Mouse (Mus musculus): ENCODE data around the gene Tent5d.

Tent5d gene

DNA sequence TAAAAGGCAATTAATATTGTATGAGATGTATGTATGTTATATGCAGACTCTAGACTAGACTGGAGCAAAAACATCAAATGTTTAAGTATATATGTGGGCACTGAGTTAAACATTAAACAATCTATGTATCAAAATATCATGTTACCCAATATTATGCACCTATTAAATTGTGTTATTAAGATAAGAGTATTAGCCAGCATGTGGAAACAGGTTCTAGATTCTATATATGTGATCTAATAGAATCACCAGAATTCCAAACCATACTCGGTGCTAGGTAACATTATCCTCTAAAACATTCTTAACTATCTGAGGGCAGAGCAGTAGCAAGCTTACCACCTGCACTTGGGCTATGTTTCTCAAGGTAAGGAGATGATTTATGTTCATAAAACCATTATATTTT lies at the start of gene Tent5d:
Tent5d (plus strand) TSS at position 301 of the 400 bp plus-strand sequence.
- in situ Hi-C loops (cut with MboI; ENCODE audit: low sequenced_read_pairs) = no loop called here

DNA sequence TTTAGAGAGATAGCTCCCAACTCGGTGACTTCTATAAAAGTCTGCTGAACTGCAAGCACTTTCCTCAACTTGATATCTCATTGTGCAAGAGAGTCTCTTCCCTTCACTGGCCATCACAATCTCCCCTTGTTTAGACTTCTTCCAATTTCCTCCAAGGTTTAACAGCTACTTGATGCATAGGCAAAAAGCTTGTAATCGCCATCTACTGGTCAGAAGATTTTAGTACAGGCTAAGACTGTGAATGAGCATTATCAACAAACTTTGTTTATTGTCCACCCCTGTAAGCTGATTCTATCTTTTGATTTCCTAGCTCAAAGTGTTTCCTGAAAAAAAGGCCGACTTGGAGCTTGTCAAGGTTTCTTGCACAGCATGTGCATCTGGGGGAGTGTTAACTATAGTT lies 24.5 kb upstream of the Tent5d start:
- in situ Hi-C loops (cut with MboI; ENCODE audit: low sequenced_read_pairs) = no loop called here

DNA sequence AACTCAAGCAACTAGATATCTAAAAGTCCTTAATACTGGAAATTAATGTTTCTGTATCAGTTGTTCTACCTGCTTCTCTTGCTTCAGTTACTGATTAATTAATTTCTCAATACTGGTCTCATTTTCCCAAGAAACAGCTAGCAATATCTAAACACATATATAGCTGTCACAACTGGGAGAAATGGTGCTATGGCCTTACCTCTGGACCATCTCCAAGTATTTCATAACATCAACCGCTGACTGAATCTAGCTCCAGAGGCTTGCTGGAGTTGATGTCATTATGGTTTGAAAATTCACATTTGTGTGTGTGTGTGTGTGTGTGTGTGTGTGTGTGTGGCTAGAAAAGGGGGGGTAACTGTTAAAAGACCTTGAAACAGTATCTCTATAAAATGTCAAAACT lies 2.3 kb upstream of the Tent5d start:
- in situ Hi-C loops (cut with MboI; ENCODE audit: low sequenced_read_pairs) = no loop called here

DNA sequence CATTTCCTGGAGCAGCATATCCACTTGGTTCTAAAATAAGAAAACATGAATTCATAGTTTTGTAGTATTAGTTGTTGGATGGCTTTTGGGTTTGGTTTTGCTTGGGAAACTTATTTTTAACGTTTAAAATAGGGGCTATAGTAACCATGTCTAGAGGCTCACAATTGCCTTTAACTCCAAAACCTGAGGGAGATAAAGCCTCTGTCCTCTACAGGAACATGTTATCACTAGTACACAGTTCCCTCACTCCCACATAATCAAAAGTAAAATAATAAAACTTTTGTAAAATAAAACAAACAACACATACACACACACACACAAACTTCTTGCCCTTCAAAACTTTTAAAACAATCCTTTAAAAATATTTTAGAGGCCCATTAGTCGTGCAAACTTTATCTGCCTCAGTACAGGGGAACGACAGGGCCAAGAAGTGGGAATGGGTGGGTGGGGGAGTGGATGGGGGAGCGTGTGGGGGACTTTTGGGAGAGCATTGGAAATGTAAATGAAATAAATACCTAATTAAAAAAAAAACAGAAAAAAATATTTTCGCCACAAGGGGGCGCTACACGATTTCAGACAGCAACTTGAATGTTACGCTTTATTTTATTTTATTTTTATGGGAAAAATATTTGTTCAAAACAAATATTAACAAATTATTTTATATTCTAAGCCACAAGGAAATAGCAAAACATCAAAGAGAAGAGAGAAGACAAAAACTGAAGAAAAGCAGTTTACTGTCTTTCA lies 1.5 kb upstream of the Tent5d start:
- in situ Hi-C loops (cut with MboI; ENCODE audit: low sequenced_read_pairs) = no loop called here

DNA sequence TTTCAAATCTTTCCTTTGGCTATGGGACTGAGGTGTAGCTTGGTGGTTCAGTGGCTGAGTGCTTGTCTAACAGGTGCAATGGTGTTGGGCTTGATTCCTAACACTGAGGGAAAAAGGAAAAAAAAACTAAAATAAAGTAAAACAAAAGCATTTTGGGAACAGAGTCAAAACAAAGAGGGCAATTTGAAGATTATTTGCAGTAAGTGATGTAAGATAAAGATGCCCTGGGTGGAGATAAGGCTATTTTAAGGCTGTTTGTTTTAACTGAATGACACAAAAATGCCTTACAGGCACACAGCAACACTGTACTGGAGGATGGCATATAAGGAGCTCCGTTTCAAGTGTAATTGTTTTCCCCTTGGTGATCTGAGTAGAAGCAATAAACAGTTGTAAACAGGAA lies 3.4 kb downstream of the Tent5d start:
- in situ Hi-C loops (cut with MboI; ENCODE audit: low sequenced_read_pairs) = no loop called here

DNA sequence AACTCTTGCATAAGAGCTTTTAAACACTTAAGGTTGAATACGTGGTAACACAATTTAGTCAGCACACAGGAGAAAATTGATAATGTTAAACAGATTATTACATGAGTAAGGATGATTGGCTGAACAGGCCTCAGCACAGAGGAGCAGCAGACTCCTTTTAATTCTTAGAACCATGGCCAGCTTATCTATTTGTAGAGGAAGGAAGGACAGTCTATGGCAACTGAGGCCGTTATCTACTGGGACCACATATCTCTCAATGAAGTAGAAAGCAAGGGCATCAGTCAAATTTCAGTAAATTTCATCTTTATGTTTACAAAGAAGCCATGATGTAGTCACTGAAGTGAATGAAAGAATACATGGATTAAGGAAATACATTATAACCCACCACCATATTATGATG lies 4.5 kb downstream of the Tent5d start:
- in situ Hi-C loops (cut with MboI; ENCODE audit: low sequenced_read_pairs) = no loop called here

DNA sequence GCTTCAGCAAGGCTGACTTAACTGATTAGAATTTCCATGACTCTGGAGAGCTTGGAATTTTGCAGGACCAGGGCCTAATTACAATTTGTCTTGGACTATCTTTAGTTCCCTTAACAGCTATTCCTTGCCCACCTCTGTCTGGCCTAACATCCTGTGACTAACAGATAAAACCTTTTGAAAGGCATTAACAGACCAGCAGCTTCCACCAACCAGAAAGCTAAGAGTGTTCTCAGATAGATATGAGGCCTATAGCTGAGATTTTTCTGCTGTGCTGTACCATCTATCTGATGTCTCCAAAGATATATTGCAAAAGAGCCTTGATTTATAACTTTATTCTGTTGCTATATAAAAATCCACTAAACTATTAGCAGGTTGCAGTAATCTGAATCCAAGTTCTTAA lies 19.7 kb downstream of the Tent5d start:
- in situ Hi-C loops (cut with MboI; ENCODE audit: low sequenced_read_pairs) = loop anchor here (25.0 kb wide), 1 partner anchor 725 kb away; no protein-coding TSS in a partner anchor

DNA sequence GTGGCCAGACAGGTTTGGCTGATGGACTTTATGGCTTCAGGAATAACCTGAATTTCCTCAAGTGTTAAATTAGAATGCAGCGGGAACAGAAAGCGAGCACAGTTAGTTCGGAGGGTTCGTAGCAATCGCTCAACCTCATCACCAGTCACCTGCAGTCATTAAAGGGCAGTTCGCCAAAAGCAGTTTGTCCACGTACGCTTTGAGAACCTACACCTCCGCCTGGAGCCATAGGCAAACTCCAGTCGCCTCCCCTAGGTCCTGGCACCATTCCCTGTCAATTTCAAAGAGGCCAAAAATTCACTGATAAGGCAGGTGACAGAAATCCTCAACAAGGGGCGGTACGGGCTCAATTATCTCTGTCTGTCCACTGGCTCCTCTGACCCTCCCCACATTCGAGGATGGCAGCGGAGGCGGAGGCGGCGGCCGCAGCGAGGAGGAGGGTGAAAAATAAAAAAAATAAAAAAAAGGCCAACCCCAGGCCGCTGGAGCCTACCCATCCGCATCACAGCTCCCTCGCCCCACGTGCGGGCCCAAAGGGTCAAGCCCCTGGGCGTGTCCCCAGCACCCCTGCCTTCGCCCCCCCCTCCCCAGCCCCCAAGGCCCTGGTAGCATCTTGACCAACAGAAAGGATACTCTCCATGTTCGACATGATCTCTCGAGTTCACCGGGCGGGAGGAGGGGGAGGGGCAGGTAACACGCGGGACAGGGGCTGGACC lies 23.3 kb downstream of the Tent5d start:
- in situ Hi-C loops (cut with MboI; ENCODE audit: low sequenced_read_pairs) = loop anchor here (25.0 kb wide), 1 partner anchor 722 kb away; no protein-coding TSS in a partner anchor

DNA sequence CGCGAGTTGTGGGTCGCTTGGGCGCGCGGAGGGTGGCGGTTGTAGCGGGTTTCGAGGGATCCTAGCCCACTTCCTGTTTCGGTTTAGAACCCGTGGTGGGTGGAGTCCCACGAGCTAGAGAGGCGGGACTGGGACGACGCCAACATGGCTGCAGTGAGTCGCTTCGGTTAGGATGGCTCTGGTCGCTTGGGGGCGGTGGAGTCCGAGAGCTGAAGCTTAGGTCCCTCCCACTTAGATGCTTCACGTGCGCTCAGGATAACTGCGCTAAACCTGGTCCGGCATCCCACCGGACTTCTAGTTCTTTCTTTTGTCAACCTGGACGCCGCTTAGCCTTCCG lies 23.8 kb downstream of the Tent5d start, which contains the start of gene 2610002M06Rik:
2610002M06Rik (minus strand) TSS at position 117 of the 337 bp plus-strand sequence.
- in situ Hi-C loops (cut with MboI; ENCODE audit: low sequenced_read_pairs) = loop anchor here (25.0 kb wide), 1 partner anchor 721 kb away; no protein-coding TSS in a partner anchor

DNA sequence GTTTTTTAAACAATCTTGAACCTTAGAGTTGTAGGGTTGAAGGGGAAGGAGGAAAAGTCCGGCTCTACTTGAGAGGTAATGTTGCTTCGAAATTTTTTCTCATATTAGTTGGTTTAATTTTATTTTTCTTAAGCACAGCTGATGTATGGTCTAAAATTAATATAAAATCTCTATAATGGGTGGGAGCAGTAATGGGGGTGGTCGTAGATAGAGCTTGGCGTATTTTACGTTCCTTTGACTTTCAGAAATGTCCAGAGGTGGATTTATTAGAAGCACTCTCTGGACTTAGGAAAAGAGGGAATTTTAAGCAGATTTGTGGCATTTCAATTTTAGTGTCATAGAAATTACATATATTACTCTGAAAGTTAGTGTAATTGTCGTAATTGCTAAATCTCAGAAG lies 24.3 kb downstream of the Tent5d start:
- in situ Hi-C loops (cut with MboI; ENCODE audit: low sequenced_read_pairs) = loop anchor here (25.0 kb wide), 1 partner anchor 721 kb away; no protein-coding TSS in a partner anchor

DNA sequence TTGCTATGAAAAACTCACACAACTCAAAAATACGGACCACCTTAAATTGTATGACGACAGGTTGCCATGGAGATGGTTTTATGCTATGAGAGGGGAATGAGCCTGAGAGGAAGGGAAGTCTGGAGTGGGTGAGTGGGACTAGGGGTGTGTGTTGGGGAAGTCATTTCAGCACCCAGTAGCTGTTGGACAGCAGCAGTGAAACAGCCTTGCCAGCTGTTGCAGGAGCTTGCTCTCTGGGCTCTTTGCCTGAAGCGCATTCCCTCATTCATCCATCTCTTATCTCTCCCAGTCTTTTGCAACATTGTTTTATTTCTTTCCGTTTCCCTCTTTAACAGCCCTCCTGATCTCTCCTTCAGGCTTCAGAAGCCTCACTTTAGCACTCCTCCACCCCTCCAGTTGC lies 65.8 kb downstream of the Tent5d start:
- in situ Hi-C loops (cut with MboI; ENCODE audit: low sequenced_read_pairs) = no loop called here

All from CH12F3 (cell line).